Mouse (Mus musculus): Measurements from ENCODE around the gene Grip1. TPM values are rescaled to one million over a fixed set of nuclear protein-coding genes. Genes with fewer than 3 reads are reported as not detected.

The Grip1 gene
- polyA plus RNA-seq, 1 experiment from 2014 or later = 5.0 TPM

DNA sequence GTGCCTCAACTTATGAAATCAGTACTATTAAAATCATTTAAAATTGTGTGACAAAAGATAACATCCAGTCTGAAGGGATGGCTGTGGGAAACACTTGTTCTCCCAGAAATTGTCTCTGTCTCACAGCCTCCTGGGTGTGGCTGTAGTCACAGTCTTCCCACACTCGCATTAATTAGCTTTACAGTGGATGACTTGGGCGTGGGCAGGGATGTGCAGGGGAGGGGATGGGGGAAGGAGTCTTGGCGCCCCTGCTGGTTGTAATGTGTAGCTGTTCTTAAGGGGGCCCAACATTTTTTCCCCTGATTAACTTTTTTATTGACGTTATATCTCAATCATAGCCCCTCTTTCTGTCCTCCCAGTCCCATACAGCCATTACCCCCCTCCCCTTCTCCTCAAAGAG lies 360.5 kb downstream of the Grip1 start:
- Histone ChIP-seq H3K27ac (replicated peaks; ENCODE audit: low read depth, low read length) (no peak overlapping the region), H3K9me3 (ENCODE audit: control insufficient read depth, low read length) (no peaks in the 10 kb centered on the region)
- 81% methylated on average over 4 of the region's 4 CpGs for WGBS

DNA sequence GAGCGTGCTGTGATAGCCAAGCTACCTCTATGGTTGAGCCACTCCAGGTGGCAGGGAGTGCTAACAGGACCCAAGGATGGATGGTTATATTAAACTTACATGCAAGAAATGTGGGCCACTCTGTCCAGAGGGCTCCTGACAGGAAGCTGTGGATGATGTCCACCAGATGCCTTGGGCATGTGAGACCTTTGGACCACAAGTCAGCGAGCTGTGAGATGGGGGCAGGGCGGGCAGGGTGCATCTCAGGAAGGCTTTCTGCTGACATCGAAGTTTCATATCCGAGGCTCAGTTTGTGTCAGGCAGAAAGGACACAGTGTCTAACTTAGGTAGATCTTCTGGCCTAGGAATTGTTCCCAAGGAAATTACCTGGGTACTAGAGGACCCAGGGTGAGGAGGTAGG lies 362.4 kb downstream of the Grip1 start:
- no peaks in the 10 kb centered on the region for H3K9me3 ChIP-seq (ENCODE audit: control insufficient read depth, low read length)
- ATAC-seq (ENCODE audit: low read depth) (no peak), DNase-seq (ENCODE audit: low spot score) (no peak)
- H3K36me3 ChIP-seq (ENCODE audit: control insufficient read depth, insufficient read depth, low read length) = no peaks in the 10 kb centered on the region
- no peaks in the 10 kb centered on the region for H3K27me3 ChIP-seq (replicated peaks; ENCODE audit: control insufficient read depth, insufficient read depth, low read length)
- H3K9ac ChIP-seq (ENCODE audit: low read depth, low read length) = no peak overlapping the region
- no peak overlapping the region for H3K4me3 ChIP-seq (ENCODE audit: low read depth, low read length)
- peaks cover 15% of the 10 kb centered on the region for H3K4me1 ChIP-seq (ENCODE audit: control insufficient read depth, insufficient read depth, low read length)
- WGBS = 63% methylated on average over 5 of the region's 5 CpGs
- H3K27ac ChIP-seq (replicated peaks; ENCODE audit: low read depth, low read length) = no peak overlapping the region
- no peak overlapping the region for H3K4me2 ChIP-seq (ENCODE audit: low read depth, low read length)

More for the DNA sequence above, 360.5 kb downstream of the Grip1 start:
- Histone ChIP-seq H3K4me2 (ENCODE audit: low read depth, low read length) (no peak overlapping the region), H3K36me3 (ENCODE audit: control insufficient read depth, insufficient read depth, low read length) (no peaks in the 10 kb centered on the region), H3K27me3 (replicated peaks; ENCODE audit: control insufficient read depth, insufficient read depth, low read length) (no peaks in the 10 kb centered on the region), H3K4me1 (ENCODE audit: control insufficient read depth, insufficient read depth, low read length) (peaks cover 5% of the 10 kb centered on the region; the same call in 1 of the 2 replicates), H3K9ac (ENCODE audit: low read depth, low read length) (no peak overlapping the region), H3K4me3 (ENCODE audit: low read depth, low read length) (no peak overlapping the region)
- ATAC-seq (ENCODE audit: low read depth) (no peak), DNase-seq (ENCODE audit: low spot score) (no peak)

DNA sequence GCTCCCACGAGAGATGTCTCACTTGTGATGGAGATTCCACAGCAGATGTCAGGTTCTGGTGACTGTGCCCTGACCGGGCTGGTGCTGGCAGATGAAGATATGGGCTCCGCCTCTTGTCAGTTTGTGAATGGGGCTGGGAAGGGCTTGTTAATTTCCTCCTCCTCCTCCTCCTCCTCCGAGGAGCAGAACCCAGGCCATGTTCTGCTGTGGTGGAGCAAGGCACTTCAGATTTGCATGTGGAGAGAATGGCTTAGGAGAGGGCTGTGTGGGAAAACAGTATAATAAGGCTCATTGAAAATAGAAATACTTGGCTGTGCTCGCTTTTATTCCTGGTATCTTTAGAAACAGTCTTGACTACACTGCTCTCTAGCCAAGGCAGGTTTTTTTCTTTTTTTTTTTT lies 364.8 kb downstream of the Grip1 start:
- 44% methylated on average over 5 of the region's 5 CpGs for WGBS
- no peaks in the 10 kb centered on the region for H3K36me3 ChIP-seq (ENCODE audit: control insufficient read depth, insufficient read depth, low read length)
- ATAC-seq (ENCODE audit: low read depth) = no peak
- H3K9me3 ChIP-seq (ENCODE audit: control insufficient read depth, low read length) = no peaks in the 10 kb centered on the region
- H3K27me3 ChIP-seq (replicated peaks; ENCODE audit: control insufficient read depth, insufficient read depth, low read length) = no peaks in the 10 kb centered on the region
- no peak overlapping the region for H3K9ac ChIP-seq (ENCODE audit: low read depth, low read length)
- DNase-seq (ENCODE audit: low spot score) = no peak
- no peak overlapping the region for H3K4me2 ChIP-seq (ENCODE audit: low read depth, low read length)
- H3K27ac ChIP-seq (replicated peaks; ENCODE audit: low read depth, low read length) = no peak overlapping the region
- H3K4me3 ChIP-seq (ENCODE audit: low read depth, low read length) = no peak overlapping the region
- H3K4me1 ChIP-seq (ENCODE audit: control insufficient read depth, insufficient read depth, low read length) = peaks cover 15% of the 10 kb centered on the region

DNA sequence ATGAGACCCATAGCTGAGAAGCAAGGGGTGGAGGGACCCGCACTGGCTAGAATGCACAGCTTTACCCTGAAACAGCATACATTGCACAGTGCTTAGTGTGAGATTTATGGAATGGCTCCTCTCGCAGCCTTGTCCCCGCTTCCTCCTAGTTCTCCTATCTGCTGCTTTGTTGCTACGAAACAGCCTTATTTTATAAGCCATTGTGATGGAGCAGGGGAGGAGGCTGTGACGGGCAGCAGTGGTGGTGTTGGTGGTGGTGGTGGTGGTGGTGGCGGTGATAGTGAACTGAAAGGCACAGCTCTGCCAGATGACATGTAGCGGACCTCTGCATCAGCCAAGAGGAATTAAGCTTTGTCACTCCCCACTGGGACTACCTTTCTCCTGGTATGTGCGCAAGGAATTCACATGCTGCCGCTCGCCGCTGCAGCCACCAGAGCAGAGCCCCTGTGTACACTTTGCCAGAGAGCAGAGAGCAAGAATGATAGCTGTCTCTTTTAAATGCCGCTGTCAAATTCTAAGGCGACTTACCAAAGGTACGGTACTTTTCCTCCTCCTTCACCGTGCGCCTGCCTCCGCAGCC lies 365.6 kb downstream of the Grip1 start:
- H3K4me3 ChIP-seq (ENCODE audit: low read depth, low read length) = peak overlapping the region; percentile 28
- WGBS = 25% methylated on average over 17 of the region's 17 CpGs
- H3K4me2 ChIP-seq (ENCODE audit: low read depth, low read length) = peak overlapping the region; percentile 62
- H3K9ac ChIP-seq (ENCODE audit: low read depth, low read length) = peak overlapping the region; percentile 43; the same call in 1 of the 2 replicates
- H3K9me3 ChIP-seq (ENCODE audit: control insufficient read depth, low read length) = no peaks in the 10 kb centered on the region
- H3K27ac ChIP-seq (replicated peaks; ENCODE audit: low read depth, low read length) = no peak overlapping the region
- H3K36me3 ChIP-seq (ENCODE audit: control insufficient read depth, insufficient read depth, low read length) = no peaks in the 10 kb centered on the region
- DNase-seq (ENCODE audit: low spot score) (peak; percentile 45), ATAC-seq (ENCODE audit: low read depth) (peak; percentile 20; the same call in 1 of the 2 replicates)
- H3K4me1 ChIP-seq (ENCODE audit: control insufficient read depth, insufficient read depth, low read length) = peaks cover 15% of the 10 kb centered on the region
- H3K27me3 ChIP-seq (replicated peaks; ENCODE audit: control insufficient read depth, insufficient read depth, low read length) = no peaks in the 10 kb centered on the region

DNA sequence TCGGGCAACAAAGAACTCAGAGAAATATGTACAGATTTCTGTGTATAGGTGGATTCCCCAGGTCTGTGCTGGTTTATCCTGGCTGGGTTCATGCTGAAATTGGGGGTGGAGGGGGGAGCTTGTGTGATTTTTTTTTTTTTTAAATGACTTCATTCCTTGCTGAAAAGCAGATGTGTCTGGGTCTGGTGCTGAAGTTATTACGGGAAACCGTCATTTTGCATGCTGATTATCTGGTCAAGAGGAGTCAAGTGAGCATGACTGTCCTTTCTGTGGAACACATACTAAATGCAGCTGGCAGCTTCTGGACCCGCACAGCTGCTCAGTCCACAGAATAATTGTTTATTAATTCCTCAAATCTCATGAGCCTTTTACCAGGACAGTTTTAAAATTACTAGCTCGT lies 366.1 kb downstream of the Grip1 start:
- DNase-seq (ENCODE audit: low spot score) = peak; percentile 75
- no peaks in the 10 kb centered on the region for H3K9me3 ChIP-seq (ENCODE audit: control insufficient read depth, low read length)
- H3K27me3 ChIP-seq (replicated peaks; ENCODE audit: control insufficient read depth, insufficient read depth, low read length) = no peaks in the 10 kb centered on the region
- H3K27ac ChIP-seq (replicated peaks; ENCODE audit: low read depth, low read length) = no peak overlapping the region
- no peak for ATAC-seq (ENCODE audit: low read depth)
- no peaks in the 10 kb centered on the region for H3K36me3 ChIP-seq (ENCODE audit: control insufficient read depth, insufficient read depth, low read length)
- 19% methylated on average over 5 of the region's 5 CpGs for WGBS
- peak overlapping the region; percentile 62 for H3K4me2 ChIP-seq (ENCODE audit: low read depth, low read length)
- H3K4me3 ChIP-seq (ENCODE audit: low read depth, low read length) = peak overlapping the region; percentile 28
- H3K4me1 ChIP-seq (ENCODE audit: control insufficient read depth, insufficient read depth, low read length) = peaks cover 15% of the 10 kb centered on the region
- peak overlapping the region; percentile 43; the same call in 1 of the 2 replicates for H3K9ac ChIP-seq (ENCODE audit: low read depth, low read length)

DNA sequence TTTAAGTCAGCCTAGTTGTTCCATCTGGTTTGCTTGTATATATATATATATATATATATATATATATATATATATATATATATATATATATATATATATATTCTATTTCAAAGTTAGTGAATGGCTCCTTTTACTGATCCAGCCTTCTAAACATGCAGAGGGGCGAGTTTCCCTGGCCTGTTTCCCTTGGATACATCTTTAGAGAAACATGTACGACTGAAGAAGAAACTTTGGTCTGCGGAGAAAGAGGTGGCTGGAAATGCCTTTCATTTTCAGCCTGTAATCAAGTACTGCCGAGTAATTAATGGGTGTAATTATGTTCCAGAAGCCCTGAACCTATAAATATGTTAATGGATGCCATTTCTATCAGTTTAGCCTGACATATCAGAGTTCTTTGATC lies 366.8 kb downstream of the Grip1 start:
- Histone ChIP-seq H3K27me3 (replicated peaks; ENCODE audit: control insufficient read depth, insufficient read depth, low read length) (no peaks in the 10 kb centered on the region), H3K27ac (replicated peaks; ENCODE audit: low read depth, low read length) (no peak overlapping the region), H3K4me3 (ENCODE audit: low read depth, low read length) (no peak overlapping the region), H3K9me3 (ENCODE audit: control insufficient read depth, low read length) (no peaks in the 10 kb centered on the region), H3K4me2 (ENCODE audit: low read depth, low read length) (no peak overlapping the region), H3K9ac (ENCODE audit: low read depth, low read length) (no peak overlapping the region), H3K4me1 (ENCODE audit: control insufficient read depth, insufficient read depth, low read length) (peaks cover 15% of the 10 kb centered on the region), H3K36me3 (ENCODE audit: control insufficient read depth, insufficient read depth, low read length) (no peaks in the 10 kb centered on the region)
- 39% methylated on average over 4 of the region's 4 CpGs for WGBS
- DNase-seq (ENCODE audit: low spot score) = no peak
- ATAC-seq (ENCODE audit: low read depth) = no peak

DNA sequence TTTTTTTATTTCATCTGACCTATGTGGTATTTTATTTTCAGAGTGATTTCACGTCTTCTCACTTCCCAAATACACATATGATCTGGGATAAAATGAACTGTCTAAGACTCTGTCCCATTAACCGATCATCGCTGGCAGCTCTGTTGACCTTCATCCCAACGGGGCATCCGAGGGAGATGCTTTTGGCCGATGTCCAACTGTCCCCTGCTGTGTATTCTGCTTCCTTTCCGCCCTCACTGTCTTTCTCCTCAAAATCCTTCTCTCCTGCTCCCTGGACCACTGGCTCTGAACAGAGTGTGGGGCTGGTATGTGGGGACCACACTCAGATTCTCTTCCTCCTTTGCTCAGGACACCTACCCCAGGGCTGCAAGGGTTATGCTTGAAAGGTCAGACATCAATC lies 370.1 kb downstream of the Grip1 start:
- Histone ChIP-seq H3K27ac (replicated peaks; ENCODE audit: low read depth, low read length) (no peak overlapping the region), H3K4me3 (ENCODE audit: low read depth, low read length) (no peak overlapping the region), H3K9me3 (ENCODE audit: control insufficient read depth, low read length) (no peaks in the 10 kb centered on the region), H3K36me3 (ENCODE audit: control insufficient read depth, insufficient read depth, low read length) (no peaks in the 10 kb centered on the region), H3K4me2 (ENCODE audit: low read depth, low read length) (no peak overlapping the region), H3K4me1 (ENCODE audit: control insufficient read depth, insufficient read depth, low read length) (peaks cover 14% of the 10 kb centered on the region), H3K27me3 (replicated peaks; ENCODE audit: control insufficient read depth, insufficient read depth, low read length) (no peaks in the 10 kb centered on the region), H3K9ac (ENCODE audit: low read depth, low read length) (no peak overlapping the region)
- ATAC-seq (ENCODE audit: low read depth) (no peak), DNase-seq (ENCODE audit: low spot score) (no peak)
- WGBS = 64% methylated on average over 7 of the region's 7 CpGs

DNA sequence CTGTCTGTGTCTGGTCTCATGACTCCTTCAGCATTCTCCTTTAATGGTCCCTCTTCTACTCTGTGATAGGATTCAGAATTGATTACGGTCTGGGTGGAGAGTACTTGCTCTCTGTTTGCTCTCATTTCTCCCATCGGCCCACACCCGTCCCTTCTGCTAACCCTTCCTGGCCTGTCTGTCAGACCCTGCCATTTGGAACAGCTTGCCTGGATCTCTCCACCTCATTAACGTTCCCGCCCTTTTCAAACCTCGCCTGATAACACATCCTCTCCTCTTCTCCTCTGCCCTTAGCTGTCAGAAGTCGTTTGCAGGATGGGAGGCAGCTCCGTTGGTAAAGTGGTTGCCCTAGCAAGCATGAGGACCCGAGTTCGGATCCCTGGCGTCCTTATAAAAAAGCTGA lies 370.9 kb downstream of the Grip1 start:
- Histone ChIP-seq H3K27me3 (replicated peaks; ENCODE audit: control insufficient read depth, insufficient read depth, low read length) (no peaks in the 10 kb centered on the region), H3K9me3 (ENCODE audit: control insufficient read depth, low read length) (0 out of 2 replicates have a peak, but pooled peaks cover 4% of the 10 kb centered on the region), H3K9ac (ENCODE audit: low read depth, low read length) (no peak overlapping the region), H3K4me3 (ENCODE audit: low read depth, low read length) (no peak overlapping the region), H3K4me1 (ENCODE audit: control insufficient read depth, insufficient read depth, low read length) (peaks cover 10% of the 10 kb centered on the region), H3K27ac (replicated peaks; ENCODE audit: low read depth, low read length) (no peak overlapping the region), H3K4me2 (ENCODE audit: low read depth, low read length) (no peak overlapping the region), H3K36me3 (ENCODE audit: control insufficient read depth, insufficient read depth, low read length) (no peaks in the 10 kb centered on the region)
- DNase-seq (ENCODE audit: low spot score) (no peak), ATAC-seq (ENCODE audit: low read depth) (no peak)
- 65% methylated on average over 11 of the region's 11 CpGs for WGBS

DNA sequence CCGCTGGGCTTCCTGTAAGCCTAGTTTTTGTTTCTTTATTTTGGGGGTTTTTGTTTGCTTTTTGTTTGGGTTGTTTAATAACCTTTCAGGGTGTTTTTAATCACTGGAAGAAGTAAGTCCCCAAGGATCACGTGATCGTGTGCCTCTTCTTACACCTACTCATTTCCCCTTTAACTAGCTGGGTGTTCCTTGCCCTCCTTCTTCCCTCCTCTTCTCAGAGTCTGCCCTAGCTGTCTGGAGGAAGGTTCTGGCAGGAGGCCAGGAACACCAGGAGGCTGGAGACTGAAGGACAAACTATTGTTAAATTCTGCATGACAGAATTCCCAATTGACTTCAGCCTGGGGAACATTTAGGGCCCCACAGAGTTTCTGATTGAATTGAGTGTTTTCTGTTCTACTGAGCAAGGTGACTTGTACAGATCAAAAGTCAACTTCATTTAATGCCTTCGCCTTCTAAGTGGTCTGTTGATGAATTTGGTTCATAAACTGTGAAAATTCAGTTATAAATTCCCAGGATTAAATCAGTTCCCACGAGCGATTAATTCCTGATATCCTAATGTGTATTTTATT lies 376.8 kb downstream of the Grip1 start:
- DNase-seq (ENCODE audit: low spot score) (peak; percentile 55), ATAC-seq (ENCODE audit: low read depth) (no peak)
- WGBS = 76% methylated on average over 6 of the region's 6 CpGs
- H3K4me3 ChIP-seq (ENCODE audit: low read depth, low read length) = no peak overlapping the region
- no peak overlapping the region for H3K4me2 ChIP-seq (ENCODE audit: low read depth, low read length)
- H3K36me3 ChIP-seq (ENCODE audit: control insufficient read depth, insufficient read depth, low read length) = no peaks in the 10 kb centered on the region
- no peak overlapping the region for H3K27ac ChIP-seq (replicated peaks; ENCODE audit: low read depth, low read length)
- peaks cover 12% of the 10 kb centered on the region; the same call in 1 of the 2 replicates for H3K9me3 ChIP-seq (ENCODE audit: control insufficient read depth, low read length)
- H3K9ac ChIP-seq (ENCODE audit: low read depth, low read length) = no peak overlapping the region
- no peaks in the 10 kb centered on the region for H3K4me1 ChIP-seq (ENCODE audit: control insufficient read depth, insufficient read depth, low read length)
- no peaks in the 10 kb centered on the region for H3K27me3 ChIP-seq (replicated peaks; ENCODE audit: control insufficient read depth, insufficient read depth, low read length)
